Mouse (Mus musculus): ENCODE data around the gene Adamts2. TPM values are rescaled to one million over a fixed set of nuclear protein-coding genes. Genes with fewer than 3 reads are reported as not detected.

The Adamts2 gene
- polyA plus RNA-seq, 1 experiment: 3.1 TPM

DNA sequence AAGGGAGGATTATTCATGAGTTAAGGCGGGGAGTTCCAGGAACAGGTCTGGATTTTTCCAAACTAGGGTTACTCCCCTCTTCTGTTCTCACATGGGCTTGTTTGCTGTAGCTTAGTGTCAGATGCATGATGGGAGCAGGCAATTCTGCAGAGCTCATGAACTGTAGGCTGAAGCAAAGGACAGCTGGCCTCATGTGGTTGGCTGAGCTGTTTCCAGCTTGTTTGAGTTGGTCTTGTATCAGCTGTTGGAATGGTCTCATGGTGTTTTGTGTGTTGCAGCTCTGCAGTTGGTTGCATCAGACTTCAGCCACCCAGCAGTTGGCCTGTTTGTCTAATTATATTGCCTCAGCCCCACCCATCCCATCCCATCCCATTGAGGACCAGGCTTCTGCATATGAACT lies 105.4 kb downstream of the Adamts2 start:
- no peak for TF ChIP-seq CTCF (IDR thresholded peaks at IDR 0.05; ENCODE audit: extremely low read depth, insufficient read depth, insufficient read length, insufficient replicate concordance)
- no peak for TF ChIP-seq POLR2A (IDR thresholded peaks at IDR 0.05; ENCODE audit: low read depth, low read length)
- DNase-seq (ENCODE audit: low read depth in 1 of 2, low spot score in 2 of 2): no peak
- Histone ChIP-seq H3K27ac (ENCODE audit: insufficient read depth, low read length) (no peak overlapping the region), H3K36me3 (ENCODE audit: control insufficient read depth, insufficient read depth, low read length) (no peaks in the 10 kb centered on the region), H3K4me3 (ENCODE audit: extremely low read depth, insufficient read depth, insufficient read length) (no peak overlapping the region), H3K27me3 (ENCODE audit: control insufficient read depth, insufficient read depth, low read length) (no peaks in the 10 kb centered on the region), H3K4me1 (ENCODE audit: control insufficient read depth, insufficient read depth, insufficient read length) (no peaks in the 10 kb centered on the region)
- WGBS: 82% methylated on average over 1 of the region's 1 CpGs

DNA sequence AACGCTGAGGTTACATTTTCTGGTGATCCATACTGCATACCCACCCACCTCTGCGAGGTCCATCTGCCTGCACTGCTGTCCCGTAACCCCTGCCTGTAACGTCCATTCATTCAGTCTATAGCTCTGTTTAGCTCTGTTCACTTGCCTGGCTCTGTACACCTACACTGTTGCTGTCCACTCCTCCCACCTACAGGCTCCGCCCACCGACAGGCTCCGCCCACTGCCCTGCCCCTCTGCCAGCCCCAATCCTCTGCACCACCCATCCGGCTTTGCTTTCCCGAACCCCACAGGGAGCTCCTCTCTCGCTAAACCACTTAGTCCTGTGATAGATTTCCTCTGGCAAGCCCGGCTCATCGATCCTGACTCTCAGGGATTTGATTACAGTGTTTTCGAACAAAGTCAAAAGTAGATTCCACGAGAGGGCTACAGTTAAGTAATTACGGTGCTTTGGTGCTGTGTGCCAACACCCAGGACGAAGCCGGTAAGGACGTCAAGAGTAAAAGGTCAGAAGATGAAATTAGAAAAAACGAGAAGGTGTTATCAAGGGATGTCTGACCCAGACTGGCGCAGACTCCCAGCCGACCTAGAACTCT lies 111.8 kb downstream of the Adamts2 start:
- no peaks in the 10 kb centered on the region for H3K36me3 ChIP-seq (ENCODE audit: control insufficient read depth, insufficient read depth, low read length)

DNA sequence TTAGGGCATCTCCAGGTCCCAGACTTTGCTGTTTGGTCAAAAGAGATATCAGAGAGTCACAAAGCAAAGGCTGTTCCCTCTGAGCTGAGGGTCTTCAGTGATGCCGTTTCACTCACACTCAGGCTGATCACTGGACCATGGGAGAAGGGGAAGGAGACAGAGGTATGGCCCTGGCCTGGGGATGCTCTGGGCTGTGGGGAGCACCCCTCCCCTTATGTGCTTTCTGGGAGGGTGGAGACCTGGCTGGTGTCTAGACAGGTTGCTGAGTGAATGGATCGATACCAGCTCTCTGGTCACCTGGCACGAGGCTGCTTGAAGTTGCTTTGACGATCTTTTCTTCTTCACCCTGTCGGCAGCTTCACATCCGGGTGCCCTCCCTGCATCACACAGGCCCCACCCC lies 113.2 kb downstream of the Adamts2 start:
- WGBS: 46% methylated on average over 6 of the region's 6 CpGs
- no peak for TF ChIP-seq CTCF (IDR thresholded peaks at IDR 0.05; ENCODE audit: extremely low read depth, insufficient read depth, insufficient read length, insufficient replicate concordance)
- no peak for TF ChIP-seq POLR2A (IDR thresholded peaks at IDR 0.05; ENCODE audit: low read depth, low read length)

More for the DNA sequence above, 111.8 kb downstream of the Adamts2 start:
- Histone ChIP-seq H3K27ac (ENCODE audit: insufficient read depth, low read length) (no peak overlapping the region), H3K27me3 (ENCODE audit: control insufficient read depth, insufficient read depth, low read length) (no peaks in the 10 kb centered on the region), H3K4me1 (ENCODE audit: control insufficient read depth, insufficient read depth, insufficient read length) (no peaks in the 10 kb centered on the region), H3K4me3 (ENCODE audit: extremely low read depth, insufficient read depth, insufficient read length) (no peak overlapping the region)
- no peak for DNase-seq (ENCODE audit: low read depth in 1 of 2, low spot score in 2 of 2)
- no peak for TF ChIP-seq POLR2A (IDR thresholded peaks at IDR 0.05; ENCODE audit: low read depth, low read length)
- no peak for TF ChIP-seq CTCF (IDR thresholded peaks at IDR 0.05; ENCODE audit: extremely low read depth, insufficient read depth, insufficient read length, insufficient replicate concordance)
- WGBS: 40% methylated on average over 21 of the region's 21 CpGs

DNA sequence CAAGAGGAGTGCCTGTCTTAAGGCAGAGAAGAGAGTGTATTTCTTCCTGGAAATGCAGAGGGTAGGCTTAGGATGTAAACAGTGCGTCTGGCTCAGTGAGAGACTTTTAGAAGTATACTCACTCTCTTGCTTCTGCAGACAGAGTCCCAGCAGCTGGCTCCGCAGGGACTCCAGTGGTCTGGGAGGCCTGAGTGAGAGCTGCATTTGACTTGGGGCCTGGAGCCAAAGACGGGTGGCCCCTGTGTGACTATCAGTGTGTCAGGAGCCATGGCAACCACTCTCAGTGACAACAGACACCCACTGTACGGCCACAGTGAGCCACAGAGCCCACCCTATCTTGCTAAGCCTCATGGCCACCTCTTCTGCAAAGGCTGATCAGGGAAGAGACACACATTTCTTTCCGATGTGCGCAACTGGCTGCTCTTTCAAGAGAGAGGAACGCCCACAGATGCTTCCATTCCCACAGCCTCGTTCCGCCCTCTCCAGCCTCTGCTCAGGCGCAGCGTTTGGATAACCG lies 115.6 kb downstream of the Adamts2 start:
- Histone ChIP-seq H3K4me1 (ENCODE audit: control insufficient read depth, insufficient read depth, insufficient read length) (no peaks in the 10 kb centered on the region), H3K36me3 (ENCODE audit: control insufficient read depth, insufficient read depth, low read length) (no peaks in the 10 kb centered on the region), H3K27me3 (ENCODE audit: control insufficient read depth, insufficient read depth, low read length) (no peaks in the 10 kb centered on the region), H3K4me3 (ENCODE audit: extremely low read depth, insufficient read depth, insufficient read length) (no peak overlapping the region), H3K27ac (ENCODE audit: insufficient read depth, low read length) (no peak overlapping the region)
- WGBS: 86% methylated on average over 12 of the region's 12 CpGs
- no peak for DNase-seq (ENCODE audit: low read depth in 1 of 2, low spot score in 2 of 2)
- TF ChIP-seq CTCF (IDR thresholded peaks at IDR 0.05; ENCODE audit: extremely low read depth, insufficient read depth, insufficient read length, insufficient replicate concordance) (no peak), POLR2A (IDR thresholded peaks at IDR 0.05; ENCODE audit: low read depth, low read length) (no peak)

More for the DNA sequence above, 113.2 kb downstream of the Adamts2 start:
- no peak for DNase-seq (ENCODE audit: low read depth in 1 of 2, low spot score in 2 of 2)
- Histone ChIP-seq H3K27me3 (ENCODE audit: control insufficient read depth, insufficient read depth, low read length) (no peaks in the 10 kb centered on the region), H3K36me3 (ENCODE audit: control insufficient read depth, insufficient read depth, low read length) (no peaks in the 10 kb centered on the region), H3K27ac (ENCODE audit: insufficient read depth, low read length) (no peak overlapping the region), H3K4me3 (ENCODE audit: extremely low read depth, insufficient read depth, insufficient read length) (no peak overlapping the region), H3K4me1 (ENCODE audit: control insufficient read depth, insufficient read depth, insufficient read length) (no peaks in the 10 kb centered on the region)

DNA sequence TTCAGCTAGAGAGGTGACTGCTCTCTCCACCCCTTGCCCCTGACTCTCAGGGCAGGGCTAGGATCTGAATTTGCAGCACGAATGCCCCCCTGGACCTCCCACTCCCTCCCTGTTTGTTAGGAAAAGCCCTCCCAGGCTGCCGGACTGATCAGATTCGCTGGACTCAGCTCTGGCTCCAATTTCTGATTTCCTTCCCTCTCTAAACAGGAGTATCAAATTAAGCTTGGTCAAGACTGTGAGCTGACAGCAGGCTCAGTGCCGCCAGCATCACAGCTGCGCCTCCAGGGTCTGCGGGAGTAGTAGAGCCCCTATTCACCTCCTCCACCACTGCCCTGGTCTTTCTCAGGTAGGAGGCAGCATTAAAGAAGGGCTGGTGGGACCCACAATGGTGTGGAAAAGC lies 117.0 kb downstream of the Adamts2 start:
- no peak for DNase-seq (ENCODE audit: low read depth in 1 of 2, low spot score in 2 of 2)
- 73% methylated on average over 6 of the region's 6 CpGs for WGBS
- no peak overlapping the region for H3K27ac ChIP-seq (ENCODE audit: insufficient read depth, low read length)

DNA sequence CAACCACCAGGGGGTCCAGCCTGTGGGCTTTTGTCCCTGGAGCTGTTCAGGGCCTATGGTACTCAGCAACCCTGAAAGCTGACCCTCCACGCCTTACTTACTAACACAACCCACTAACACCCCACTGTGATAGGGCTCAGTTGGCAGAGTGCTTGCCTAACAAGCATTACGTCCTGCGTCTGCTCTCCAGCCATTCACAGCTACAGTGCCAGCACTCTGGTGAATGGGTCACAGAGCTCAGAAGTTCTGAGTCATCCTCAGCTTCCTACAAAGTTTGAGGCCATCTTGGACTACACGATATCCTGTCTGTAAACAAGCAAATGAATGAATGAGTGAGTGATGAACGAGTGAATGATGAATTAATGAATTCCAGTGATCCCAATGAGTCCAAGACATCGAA lies 118.5 kb downstream of the Adamts2 start:
- 86% methylated on average over 6 of the region's 6 CpGs for WGBS
- no peak for DNase-seq (ENCODE audit: low read depth in 1 of 2, low spot score in 2 of 2)
- H3K27ac ChIP-seq (ENCODE audit: insufficient read depth, low read length): no peak overlapping the region
- H3K27me3 ChIP-seq (ENCODE audit: control insufficient read depth, insufficient read depth, low read length): no peaks in the 10 kb centered on the region
- no peaks in the 10 kb centered on the region for H3K4me1 ChIP-seq (ENCODE audit: control insufficient read depth, insufficient read depth, insufficient read length)
- no peaks in the 10 kb centered on the region for H3K36me3 ChIP-seq (ENCODE audit: control insufficient read depth, insufficient read depth, low read length)
- no peak overlapping the region for H3K4me3 ChIP-seq (ENCODE audit: extremely low read depth, insufficient read depth, insufficient read length)
- TF ChIP-seq POLR2A (IDR thresholded peaks at IDR 0.05; ENCODE audit: low read depth, low read length): no peak
- no peak for TF ChIP-seq CTCF (IDR thresholded peaks at IDR 0.05; ENCODE audit: extremely low read depth, insufficient read depth, insufficient read length, insufficient replicate concordance)

More for the DNA sequence above, 117.0 kb downstream of the Adamts2 start:
- Histone ChIP-seq H3K27me3 (ENCODE audit: control insufficient read depth, insufficient read depth, low read length) (no peaks in the 10 kb centered on the region), H3K4me1 (ENCODE audit: control insufficient read depth, insufficient read depth, insufficient read length) (no peaks in the 10 kb centered on the region), H3K4me3 (ENCODE audit: extremely low read depth, insufficient read depth, insufficient read length) (no peak overlapping the region), H3K36me3 (ENCODE audit: control insufficient read depth, insufficient read depth, low read length) (no peaks in the 10 kb centered on the region)
- TF ChIP-seq POLR2A (IDR thresholded peaks at IDR 0.05; ENCODE audit: low read depth, low read length) (no peak), CTCF (IDR thresholded peaks at IDR 0.05; ENCODE audit: extremely low read depth, insufficient read depth, insufficient read length, insufficient replicate concordance) (no peak)

DNA sequence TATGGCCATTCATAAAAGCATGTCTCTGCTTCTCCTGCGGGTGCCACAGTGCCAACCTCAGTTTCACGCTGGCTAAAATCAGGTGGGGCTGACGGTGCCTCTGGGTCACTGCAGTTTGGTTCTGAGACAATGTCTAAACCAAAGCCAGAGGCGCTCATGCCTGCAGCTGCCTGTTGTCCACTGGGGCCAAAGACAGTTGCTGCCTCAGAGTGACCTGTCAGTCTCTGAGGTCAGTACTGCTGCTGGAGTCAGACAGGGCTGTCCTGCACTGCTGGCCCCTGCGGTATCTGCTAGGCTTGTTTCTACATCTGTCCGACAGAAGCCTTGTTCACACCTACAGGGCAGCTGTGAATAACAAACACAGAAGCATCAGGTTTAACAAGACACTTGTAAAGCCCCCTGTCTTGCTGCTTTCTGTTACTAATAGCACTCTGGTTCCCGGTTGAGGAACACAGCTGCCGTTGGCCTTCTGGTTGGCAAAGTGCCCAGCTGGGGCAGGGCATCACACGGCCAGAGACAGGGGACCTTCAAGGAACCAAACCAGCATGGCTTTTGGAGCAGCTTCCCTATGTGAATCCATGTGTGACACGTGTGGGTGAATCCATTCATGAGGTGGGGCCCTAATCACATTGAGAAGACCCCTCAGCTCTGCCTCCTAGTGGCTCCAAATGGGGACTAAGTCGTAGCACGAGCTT lies 119.1 kb downstream of the Adamts2 start:
- H3K4me1 ChIP-seq (ENCODE audit: control insufficient read depth, insufficient read depth, insufficient read length): no peaks in the 10 kb centered on the region
- no peak for TF ChIP-seq CTCF (IDR thresholded peaks at IDR 0.05; ENCODE audit: extremely low read depth, insufficient read depth, insufficient read length, insufficient replicate concordance)
- TF ChIP-seq POLR2A (IDR thresholded peaks at IDR 0.05; ENCODE audit: low read depth, low read length): no peak
- H3K27me3 ChIP-seq (ENCODE audit: control insufficient read depth, insufficient read depth, low read length): no peaks in the 10 kb centered on the region
- no peak for DNase-seq (ENCODE audit: low read depth in 1 of 2, low spot score in 2 of 2)
- 51% methylated on average over 12 of the region's 12 CpGs for WGBS
- no peak overlapping the region for H3K27ac ChIP-seq (ENCODE audit: insufficient read depth, low read length)
- H3K36me3 ChIP-seq (ENCODE audit: control insufficient read depth, insufficient read depth, low read length): no peaks in the 10 kb centered on the region
- H3K4me3 ChIP-seq (ENCODE audit: extremely low read depth, insufficient read depth, insufficient read length): no peak overlapping the region

Measured in spleen, adult 2 months (tissue).